Mouse (Mus musculus): ENCODE data around the gene Tlcd2. TPM values are rescaled to one million over a fixed set of nuclear protein-coding genes. Genes with fewer than 3 reads are reported as not detected.

Gene Tlcd2
- polyA plus RNA-seq, 1 experiment from 2014 or later: 17.7 TPM

DNA sequence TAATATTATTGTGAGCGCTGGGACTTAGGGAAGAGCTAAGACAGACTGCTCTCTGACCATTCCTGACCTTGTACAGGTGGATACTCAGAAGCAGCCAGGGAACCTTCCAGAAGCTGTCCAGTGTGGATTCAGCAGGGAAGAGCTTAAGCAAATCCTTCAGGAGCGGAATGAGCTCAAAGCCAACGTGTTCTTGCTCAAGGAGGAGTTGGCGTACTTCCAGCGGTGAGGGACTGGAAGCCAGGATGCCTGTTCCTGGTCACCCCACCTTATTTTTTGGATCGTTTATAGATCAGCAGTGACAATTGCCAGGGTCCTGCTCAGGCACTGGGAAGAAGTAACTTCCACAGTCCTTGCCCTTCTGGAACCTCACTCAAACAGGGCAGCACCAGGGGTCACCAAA is 49.7 kb downstream of the Tlcd2 start:
- 0 out of 2 replicates have a peak overlapping the region, but pooled peaks have one; percentile 92 for H3K4me2 ChIP-seq (replicated peaks)
- no peaks in the 10 kb centered on the region for H3K9me3 ChIP-seq
- no peak overlapping the region for H3K4me3 ChIP-seq (replicated peaks)
- peaks cover 20% of the 10 kb centered on the region; the same call in 1 of the 2 replicates for H3K36me3 ChIP-seq
- 71% methylated on average over 6 of the region's 6 CpGs for WGBS
- no peak for ATAC-seq
- H3K4me1 ChIP-seq (replicated peaks): peaks cover 26% of the 10 kb centered on the region
- H3K27me3 ChIP-seq (replicated peaks): no peaks in the 10 kb centered on the region
- H3K9ac ChIP-seq: no peak overlapping the region
- peak overlapping the region; percentile 78; the same call in 1 of the 2 replicates for H3K27ac ChIP-seq

DNA sequence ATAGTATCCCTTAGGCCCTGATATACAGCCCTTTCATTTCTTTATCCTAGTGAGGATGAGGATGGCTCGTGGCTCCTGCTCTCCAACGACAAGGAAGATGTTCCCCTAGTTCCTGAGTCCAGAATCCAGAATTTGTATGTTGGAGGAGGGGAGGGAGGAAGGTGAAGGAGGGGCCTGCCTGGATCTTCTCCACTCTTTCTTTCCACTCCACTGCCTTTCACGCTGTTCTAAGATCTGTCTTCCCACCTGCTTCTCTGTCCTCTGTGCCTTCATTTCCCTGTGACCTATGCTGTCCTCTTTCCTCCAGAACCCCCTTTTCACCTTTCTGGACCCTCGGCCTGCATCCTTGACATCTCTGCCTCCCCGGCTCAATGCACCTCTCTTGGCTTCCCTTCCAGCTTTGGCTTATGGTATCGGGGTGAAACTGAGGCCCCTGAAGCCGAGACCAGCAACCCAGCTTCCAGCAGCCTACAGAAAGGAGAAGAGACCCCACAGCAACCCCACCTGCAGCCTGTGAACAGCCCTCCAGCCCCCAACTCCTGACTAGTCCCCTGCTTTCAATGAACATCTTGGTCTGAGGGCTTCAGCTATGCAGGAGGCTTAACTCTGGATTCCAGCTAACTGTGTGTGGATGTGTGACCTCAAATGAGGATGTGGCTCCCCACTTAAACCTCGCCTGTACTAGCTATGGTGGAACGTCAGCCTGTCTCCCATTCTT is 50.9 kb downstream of the Tlcd2 start:
- Histone ChIP-seq H3K4me3 (replicated peaks) (no peak overlapping the region), H3K9me3 (no peaks in the 10 kb centered on the region), H3K27ac (no peak overlapping the region), H3K36me3 (peaks cover 15% of the 10 kb centered on the region; the same call in 1 of the 2 replicates), H3K9ac (no peak overlapping the region), H3K4me1 (replicated peaks) (peaks cover 26% of the 10 kb centered on the region), H3K27me3 (replicated peaks) (no peaks in the 10 kb centered on the region), H3K4me2 (replicated peaks) (no peak overlapping the region)
- ATAC-seq: no peak
- WGBS: 83% methylated on average over 9 of the region's 9 CpGs

DNA sequence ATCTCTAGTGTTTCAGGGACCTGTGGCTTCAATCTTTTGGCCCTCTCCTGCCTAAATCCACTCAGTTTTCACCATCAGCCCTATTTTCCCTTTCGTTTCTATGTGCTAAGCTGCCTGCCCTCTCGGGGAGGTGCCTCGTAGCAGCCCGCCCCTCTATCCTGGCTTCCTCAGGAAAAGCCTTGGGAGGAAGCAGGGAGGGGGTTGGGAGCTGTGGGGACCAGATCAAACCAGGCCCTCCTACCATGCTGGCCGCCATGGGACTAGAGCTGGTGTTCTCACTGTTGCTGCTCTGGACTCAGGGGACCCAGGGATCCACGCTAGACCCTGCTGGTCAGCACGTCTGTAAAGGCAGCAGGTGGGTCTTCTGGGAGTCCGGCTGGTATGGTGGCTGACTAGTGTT is 51.8 kb downstream of the Tlcd2 start, which contains the start of gene Scarf1:
Scarf1 (plus strand) TSS at position 205 of the 400 bp plus-strand sequence.
- Histone ChIP-seq H3K9ac (no peak within 1 kb of the TSS), H3K27me3 (replicated peaks) (no peaks in the 10 kb centered on the region), H3K4me3 (replicated peaks) (no peak within 1 kb of the TSS), H3K4me1 (replicated peaks) (peaks cover 26% of the 10 kb centered on the region), H3K27ac (no peak within 1 kb of the TSS), H3K4me2 (replicated peaks) (peak within 1 kb of the TSS; percentile 11; the same call in 1 of the 2 replicates), H3K9me3 (no peaks in the 10 kb centered on the region), H3K36me3 (peaks cover 8% of the 10 kb centered on the region; the same call in 1 of the 2 replicates)
- 55% methylated on average over 8 of the region's 8 CpGs for whole genome bisulfite sequencing
- no peak for ATAC-seq

DNA sequence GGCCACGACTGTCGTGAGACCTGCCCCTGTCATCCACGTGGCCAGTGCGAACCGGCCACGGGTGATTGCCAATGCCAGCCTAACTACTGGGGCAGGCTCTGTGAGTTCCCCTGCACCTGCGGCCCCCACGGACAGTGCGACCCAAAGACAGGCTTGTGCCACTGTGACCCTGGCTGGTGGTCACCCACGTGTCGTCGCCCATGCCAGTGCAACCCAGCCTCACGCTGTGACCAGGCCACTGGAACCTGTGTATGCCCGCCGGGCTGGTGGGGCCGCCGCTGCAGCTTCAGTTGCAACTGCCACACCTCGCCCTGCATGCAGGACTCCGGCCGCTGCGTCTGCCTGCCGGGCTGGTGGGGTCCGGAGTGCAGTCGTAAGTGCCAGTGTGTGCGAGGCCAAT is 53.7 kb downstream of the Tlcd2 start:
- no peak for ATAC-seq
- no peaks in the 10 kb centered on the region for H3K36me3 ChIP-seq
- 94% methylated on average over 25 of the region's 25 CpGs for WGBS
- H3K27me3 ChIP-seq (replicated peaks): no peaks in the 10 kb centered on the region
- peaks cover 7% of the 10 kb centered on the region for H3K4me1 ChIP-seq (replicated peaks)
- no peak overlapping the region for H3K4me2 ChIP-seq (replicated peaks)
- no peak overlapping the region for H3K4me3 ChIP-seq (replicated peaks)
- H3K9ac ChIP-seq: no peak overlapping the region
- no peaks in the 10 kb centered on the region for H3K9me3 ChIP-seq
- H3K27ac ChIP-seq: no peak overlapping the region

DNA sequence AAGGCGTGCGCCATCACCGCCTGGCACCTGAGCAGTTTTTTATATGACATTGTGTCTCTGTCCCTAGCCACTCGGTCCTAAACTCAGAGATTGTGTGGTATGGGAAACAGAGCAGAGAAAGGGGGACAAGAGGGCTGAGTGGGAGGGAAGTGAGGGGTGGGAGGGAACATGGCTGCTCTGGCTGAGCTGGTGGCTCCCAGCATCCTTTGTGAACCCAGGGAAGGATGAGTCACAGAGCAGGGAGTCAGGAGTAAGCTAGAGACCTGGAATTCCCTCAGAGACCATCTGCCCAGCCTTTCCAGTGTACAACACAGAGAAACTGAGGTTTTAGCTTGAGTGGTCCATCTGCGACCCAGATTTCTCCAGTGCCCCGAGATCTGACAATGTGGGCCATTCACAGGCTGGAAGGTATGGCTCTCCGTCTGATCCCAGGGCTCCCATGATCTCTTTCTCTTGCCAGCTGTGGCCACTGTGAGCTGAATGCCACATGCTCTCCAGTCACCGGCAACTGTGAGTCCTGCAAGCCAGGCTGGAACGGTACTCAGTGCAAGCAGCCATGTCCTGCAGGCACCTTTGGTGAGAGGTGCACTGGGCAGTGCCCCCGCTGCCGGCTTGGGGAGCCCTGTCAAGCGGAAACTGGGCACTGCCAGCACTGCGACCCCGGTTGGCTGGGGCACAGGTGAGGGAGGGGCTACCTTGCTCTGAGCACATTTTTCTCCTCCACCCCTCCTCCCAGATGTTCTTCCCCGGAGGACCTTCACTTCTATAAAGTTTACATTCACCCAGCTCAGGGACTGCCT is 58.5 kb downstream of the Tlcd2 start:
- no peaks in the 10 kb centered on the region for H3K27me3 ChIP-seq (replicated peaks)
- H3K27ac ChIP-seq: no peak overlapping the region
- H3K4me1 ChIP-seq (replicated peaks): no peaks in the 10 kb centered on the region
- no peaks in the 10 kb centered on the region for H3K9me3 ChIP-seq
- no peaks in the 10 kb centered on the region for H3K36me3 ChIP-seq
- 76% methylated on average over 15 of the region's 15 CpGs for WGBS
- no peak for ATAC-seq
- H3K4me3 ChIP-seq (replicated peaks): no peak overlapping the region
- H3K9ac ChIP-seq: no peak overlapping the region
- H3K4me2 ChIP-seq (replicated peaks): no peak overlapping the region

MicroRNAs encoded within 50 kb of the gene (microRNA counts, 519-probe panel; counts per million panel counts)
- 3,747 counts per million, percentile 91 among the panel's probes with 10 or more counts for microRNA mmu-miR-22

Other genes with a start within 250 kb of the Tlcd2 start
- gene Rpa1, start 113.4 kb upstream of the Tlcd2 start, polyA plus RNA-seq (2015; fragmentation: Nextera tagmentation; extraction: Ambion mirVana): 86.2 and 100 TPM in 2 replicates
- 9.2 and 9.3 TPM in 2 replicates for gene Smyd4, start 113.3 kb upstream of the Tlcd2 start, polyA plus RNA-seq (2015; fragmentation: Nextera tagmentation; extraction: Ambion mirVana)
- 41.1 and 48.0 TPM in 2 replicates for gene Serpinf1, start 39.0 kb upstream of the Tlcd2 start, polyA plus RNA-seq (2015; fragmentation: Nextera tagmentation; extraction: Ambion mirVana)
- gene Serpinf2, start 22.1 kb upstream of the Tlcd2 start, polyA plus RNA-seq (2015; fragmentation: Nextera tagmentation; extraction: Ambion mirVana): 20.4 and 26.4 TPM in 2 replicates
- 6.1 and 7.0 TPM in 2 replicates for gene Wdr81, start 7.0 kb upstream of the Tlcd2 start, polyA plus RNA-seq (2015; fragmentation: Nextera tagmentation; extraction: Ambion mirVana)
- gene Prpf8, start 25.1 kb downstream of the Tlcd2 start, polyA plus RNA-seq (2015; fragmentation: Nextera tagmentation; extraction: Ambion mirVana): 47.5 and 48.2 TPM in 2 replicates
- 1.6 and 2.3 TPM in 2 replicates for gene Rilp, start 48.4 kb downstream of the Tlcd2 start, polyA plus RNA-seq (2015; fragmentation: Nextera tagmentation; extraction: Ambion mirVana)
- 5.7 TPM in 2 replicates for gene Scarf1, start 51.8 kb downstream of the Tlcd2 start, polyA plus RNA-seq (2015; fragmentation: Nextera tagmentation; extraction: Ambion mirVana)
- 11.7 and 12.9 TPM in 2 replicates for gene Slc43a2, start 70.0 kb downstream of the Tlcd2 start, polyA plus RNA-seq (2015; fragmentation: Nextera tagmentation; extraction: Ambion mirVana)
- gene Pitpna, start 126.4 kb downstream of the Tlcd2 start, polyA plus RNA-seq (2015; fragmentation: Nextera tagmentation; extraction: Ambion mirVana): 92.3 and 102 TPM in 2 replicates
- 17.6 and 19.4 TPM in 2 replicates for gene Inpp5k, start 169.3 kb downstream of the Tlcd2 start, polyA plus RNA-seq (2015; fragmentation: Nextera tagmentation; extraction: Ambion mirVana)
- gene Myo1c, start 188.8 kb downstream of the Tlcd2 start, polyA plus RNA-seq (2015; fragmentation: Nextera tagmentation; extraction: Ambion mirVana): 48.6 and 50.0 TPM in 2 replicates
- 105 and 109 TPM in 2 replicates for gene Crk, start 217.5 kb downstream of the Tlcd2 start, polyA plus RNA-seq (2015; fragmentation: Nextera tagmentation; extraction: Ambion mirVana)

Data from intestine, embryonic 15.5 days (tissue).